Mouse (Mus musculus) embryonic facial prominence, embryonic 10.5 days (tissue): ENCODE data around the gene Rab4b. TPM values are rescaled to one million over a fixed set of nuclear protein-coding genes. Genes with fewer than 3 reads are reported as not detected.

ENCODE experiments used
- DNase-seq: peaks from one replicate; pipeline ENCODE4 v3.0.0-alpha.2; 2017; ENCODE audit warnings: low spot score
- H3K27ac ChIP-seq: fragments of 300-500 bp; sonication (generic); replicated peaks from 2 replicates; pipeline ENCODE4 v1.5.1; 2016; ENCODE audit warnings: mild to moderate bottlenecking
- H3K27me3 ChIP-seq: fragments of 300-500 bp; sonication (generic); replicated peaks from 2 replicates; pipeline ENCODE4 v1.6.1; 2016; ENCODE audit warnings: low read depth, mild to moderate bottlenecking; ENCODE audit not compliant: poor library complexity, severe bottlenecking
- H3K36me3 ChIP-seq: fragments of 300-500 bp; sonication (generic); replicated peaks from 2 replicates; pipeline ENCODE4 v1.6.1; 2016; ENCODE audit warnings: mild to moderate bottlenecking, moderate library complexity
- H3K4me1 ChIP-seq: fragments of 300-500 bp; sonication (generic); 2 replicates; pipeline ENCODE4 v1.6.1; 2016
- H3K4me3 ChIP-seq: fragments of 300-500 bp; sonication (generic); 2 replicates; pipeline ENCODE4 v1.5.1; 2016; ENCODE audit warnings: mild to moderate bottlenecking, moderate library complexity
- H3K9me3 ChIP-seq: fragments of 300-500 bp; sonication (generic); 2 replicates; pipeline ENCODE4 v1.6.1; 2016; ENCODE audit warnings: mild to moderate bottlenecking
- WGBS: fragments of 180-500 bp; shearing (Covaris S2); methylation state at CpG from one replicate; pipeline ENCODE4 v1.1.7; 2016; 5-methylcytosine and 5-hydroxymethylcytosine counted together
- microRNA counts: library from miRNA; unstranded; fragments of <30 nt; microRNA quantifications from one replicate; lab custom pipeline; 2017
- microRNA-seq: library from miRNA; unstranded; fragments of <30 nt; microRNA quantifications from one replicate; pipeline ENCODE4, GENCODE M21; 2017
- polyA plus RNA-seq: library from polyadenylated mRNA; unstranded; fragments of >200 nt; fragmentation: Nextera tagmentation; extraction: Ambion mirVana; gene quantifications from 2 replicates; pipeline ENCODE4 v1.2.1, GENCODE M21; 2016

Rab4b gene
- polyA plus RNA-seq, 1 experiment from 2014 or later, result 60.0 TPM

DNA sequence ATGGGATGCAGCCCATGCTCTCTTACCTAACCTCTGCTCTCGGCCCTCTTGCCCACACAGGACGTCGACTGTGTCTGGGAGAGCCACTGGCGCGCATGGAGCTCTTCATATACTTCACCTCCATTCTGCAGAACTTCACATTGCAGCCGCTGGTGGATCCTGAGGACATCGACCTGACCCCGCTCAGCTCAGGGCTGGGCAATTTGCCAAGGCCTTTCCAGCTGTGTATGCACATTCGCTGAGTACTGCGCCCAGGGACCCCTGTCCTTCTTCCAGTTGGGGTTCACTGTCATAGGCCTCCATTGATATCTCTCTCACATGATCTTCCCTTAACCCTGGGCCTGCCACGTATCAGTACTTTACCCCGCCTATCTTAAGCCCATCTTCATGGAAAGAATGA lies 45.5 kb downstream of the Rab4b start:
- Histone ChIP-seq H3K4me3 (no peak overlapping the region), H3K36me3 (no peaks in the 10 kb centered on the region), H3K4me1 (no peaks in the 10 kb centered on the region), H3K9me3 (no peaks in the 10 kb centered on the region), H3K27me3 (no peaks in the 10 kb centered on the region), H3K27ac (no peak overlapping the region)
- 82% methylated on average over 12 of the region's 12 CpGs for WGBS
- no peak for DNase-seq

DNA sequence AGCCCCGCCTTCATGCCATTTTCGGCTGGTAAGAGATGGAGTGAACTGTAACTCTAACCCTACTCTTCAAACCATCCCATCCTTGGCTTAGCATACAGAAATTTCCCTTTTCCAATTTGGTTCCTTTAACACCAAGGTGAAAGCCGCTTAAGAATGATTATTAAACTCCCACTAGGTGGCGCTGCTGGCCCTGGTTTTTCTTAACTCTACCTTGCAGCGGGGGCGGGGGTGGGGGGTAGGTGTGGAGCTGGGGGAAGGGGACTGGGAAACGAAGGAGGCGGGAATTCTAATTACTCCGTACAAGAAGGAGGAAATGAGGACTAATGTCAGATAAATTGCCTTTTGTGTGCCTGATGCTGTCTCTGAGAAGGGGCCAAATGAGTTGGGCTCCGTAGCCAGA lies 46.1 kb downstream of the Rab4b start:
- Histone ChIP-seq H3K36me3 (no peaks in the 10 kb centered on the region), H3K4me1 (no peaks in the 10 kb centered on the region), H3K4me3 (no peak overlapping the region), H3K27ac (no peak overlapping the region), H3K9me3 (no peaks in the 10 kb centered on the region), H3K27me3 (no peaks in the 10 kb centered on the region)
- DNase-seq, result peak; percentile 68
- WGBS, result 16% methylated on average over 10 of the region's 10 CpGs

DNA sequence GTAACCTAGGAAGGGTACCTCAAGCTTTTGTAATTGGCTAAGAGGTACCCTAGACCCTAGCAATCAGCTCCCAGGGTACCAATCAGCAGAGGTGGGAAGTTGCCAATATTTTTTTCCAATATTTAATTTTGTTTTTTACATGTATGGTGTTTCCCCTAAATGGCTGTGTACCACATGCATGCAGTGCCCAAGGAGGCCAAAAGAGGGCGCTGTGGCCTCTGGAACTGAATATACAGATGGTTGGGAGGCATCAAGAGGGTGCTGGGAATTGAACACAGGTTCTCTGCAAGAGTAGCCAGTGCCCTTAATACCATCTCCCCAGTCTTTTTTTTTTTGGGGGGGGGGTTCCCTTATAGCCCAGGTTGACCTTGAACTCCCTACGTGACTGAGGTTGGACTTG lies 47.3 kb downstream of the Rab4b start:
- Histone ChIP-seq H3K9me3 (no peaks in the 10 kb centered on the region), H3K36me3 (no peaks in the 10 kb centered on the region), H3K27me3 (no peaks in the 10 kb centered on the region), H3K4me1 (no peaks in the 10 kb centered on the region), H3K4me3 (no peak overlapping the region), H3K27ac (no peak overlapping the region)
- 65% methylated on average over 2 of the region's 2 CpGs for WGBS
- DNase-seq, result no peak

DNA sequence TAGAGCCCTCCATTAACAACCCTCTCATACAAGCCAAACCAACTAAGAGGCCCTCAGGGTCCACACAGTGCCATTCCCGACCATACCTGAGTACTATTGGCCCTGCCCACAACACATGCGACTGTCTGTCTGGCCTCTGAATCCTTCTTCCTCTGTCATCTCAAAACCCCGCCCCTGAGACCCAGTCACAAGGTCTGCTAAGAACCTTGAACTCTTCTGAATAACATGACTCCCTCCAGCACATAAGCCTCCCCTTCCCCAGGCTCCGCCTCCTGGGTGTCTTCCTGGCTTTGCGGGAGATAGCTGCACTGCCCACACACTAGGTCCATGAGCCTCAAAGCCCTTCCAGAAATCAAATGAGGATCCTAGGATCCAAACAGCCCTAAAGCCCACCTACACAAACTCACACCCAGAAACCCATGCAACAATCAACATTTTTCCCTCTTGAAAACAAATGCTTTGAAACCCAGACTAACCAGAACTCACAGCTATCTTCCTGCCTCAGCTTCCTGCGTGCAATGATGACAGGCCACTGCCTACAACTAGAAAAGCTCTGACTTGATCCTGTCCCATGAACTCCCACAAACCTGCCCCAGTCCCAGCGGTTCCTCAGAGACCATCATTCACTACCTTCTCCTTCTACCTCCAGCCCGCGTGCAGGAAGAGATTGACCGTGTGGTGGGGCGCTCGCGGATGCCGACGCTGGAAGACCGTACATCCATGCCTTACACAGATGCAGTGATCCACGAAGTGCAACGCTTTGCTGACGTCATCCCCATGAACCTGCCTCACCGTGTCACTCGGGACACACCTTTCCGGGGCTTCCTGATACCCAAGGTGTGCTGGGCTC lies 48.0 kb downstream of the Rab4b start:
- 87% methylated on average over 22 of the region's 22 CpGs for WGBS
- H3K4me3 ChIP-seq, result no peak overlapping the region
- DNase-seq, result no peak
- no peaks in the 10 kb centered on the region for H3K9me3 ChIP-seq
- no peaks in the 10 kb centered on the region for H3K27me3 ChIP-seq
- no peaks in the 10 kb centered on the region for H3K36me3 ChIP-seq
- H3K27ac ChIP-seq, result no peak overlapping the region
- no peaks in the 10 kb centered on the region for H3K4me1 ChIP-seq

DNA sequence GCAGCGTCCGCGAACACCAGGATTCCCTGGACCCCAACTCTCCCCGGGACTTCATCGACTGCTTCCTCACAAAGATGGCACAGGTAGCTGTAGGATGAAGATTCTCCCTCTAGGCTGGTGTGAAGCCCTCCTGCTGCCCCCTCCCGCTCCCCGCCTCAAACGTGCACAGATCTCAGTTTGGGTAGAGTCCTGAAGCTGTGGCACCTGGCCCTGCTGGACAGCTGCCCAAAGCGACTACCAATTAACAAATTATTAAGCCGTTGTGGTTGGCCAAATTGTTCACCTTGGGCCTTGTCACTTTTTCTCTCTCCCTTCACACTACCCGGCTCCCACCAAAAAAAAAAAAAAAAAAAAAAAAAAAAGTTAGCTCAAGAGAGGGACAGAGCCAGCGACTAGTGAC lies 48.9 kb downstream of the Rab4b start:
- no peak overlapping the region for H3K27ac ChIP-seq
- no peaks in the 10 kb centered on the region for H3K9me3 ChIP-seq
- no peaks in the 10 kb centered on the region for H3K27me3 ChIP-seq
- 88% methylated on average over 12 of the region's 12 CpGs for WGBS
- no peak overlapping the region for H3K4me3 ChIP-seq
- H3K36me3 ChIP-seq, result no peaks in the 10 kb centered on the region
- DNase-seq, result no peak
- H3K4me1 ChIP-seq, result no peaks in the 10 kb centered on the region

DNA sequence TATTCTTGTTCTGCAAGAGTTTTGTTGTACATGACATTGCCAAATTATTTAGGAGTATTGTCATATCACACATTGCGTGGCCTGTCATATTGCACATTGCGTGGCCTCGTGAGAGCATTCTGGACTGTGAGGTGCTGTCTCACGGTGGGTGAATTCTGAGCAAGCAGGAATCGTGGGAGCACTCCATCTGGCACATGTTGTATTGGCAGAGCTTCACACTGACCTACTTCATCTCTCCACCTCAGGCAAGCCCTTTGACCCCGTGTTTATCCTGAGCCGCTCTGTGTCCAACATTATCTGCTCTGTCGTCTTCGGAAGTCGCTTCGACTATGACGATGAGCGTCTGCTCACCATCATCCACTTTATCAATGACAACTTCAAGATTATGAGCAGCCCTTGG lies 49.8 kb downstream of the Rab4b start:
- no peaks in the 10 kb centered on the region for H3K36me3 ChIP-seq
- no peak for DNase-seq
- 90% methylated on average over 13 of the region's 13 CpGs for WGBS
- H3K27ac ChIP-seq, result no peak overlapping the region
- H3K4me3 ChIP-seq, result no peak overlapping the region
- H3K4me1 ChIP-seq, result no peaks in the 10 kb centered on the region
- no peaks in the 10 kb centered on the region for H3K9me3 ChIP-seq
- no peaks in the 10 kb centered on the region for H3K27me3 ChIP-seq

DNA sequence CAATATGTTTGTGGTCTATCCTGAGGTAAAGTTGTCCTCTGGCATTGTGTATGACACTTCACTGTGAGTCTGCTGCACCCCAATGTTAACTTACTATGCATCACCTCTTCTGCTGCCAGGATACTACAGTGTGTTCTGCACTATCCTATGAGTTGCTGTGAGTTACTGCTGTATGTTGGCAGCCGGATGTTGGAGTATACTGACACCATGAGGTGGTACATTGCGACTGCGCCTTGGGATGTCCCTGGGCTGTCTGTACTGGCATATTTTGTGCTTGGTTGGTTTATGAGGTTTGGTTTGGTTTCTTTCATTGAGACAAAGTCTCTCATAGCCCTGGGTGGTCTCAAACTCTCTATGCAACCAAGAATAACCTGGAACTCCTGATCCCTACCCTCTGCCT lies 50.5 kb downstream of the Rab4b start:
- Histone ChIP-seq H3K4me1 (no peaks in the 10 kb centered on the region), H3K27ac (no peak overlapping the region), H3K4me3 (no peak overlapping the region), H3K9me3 (no peaks in the 10 kb centered on the region), H3K36me3 (no peaks in the 10 kb centered on the region), H3K27me3 (no peaks in the 10 kb centered on the region)
- 55% methylated on average over 3 of the region's 3 CpGs for whole genome bisulfite sequencing
- peak; percentile 38 for DNase-seq

DNA sequence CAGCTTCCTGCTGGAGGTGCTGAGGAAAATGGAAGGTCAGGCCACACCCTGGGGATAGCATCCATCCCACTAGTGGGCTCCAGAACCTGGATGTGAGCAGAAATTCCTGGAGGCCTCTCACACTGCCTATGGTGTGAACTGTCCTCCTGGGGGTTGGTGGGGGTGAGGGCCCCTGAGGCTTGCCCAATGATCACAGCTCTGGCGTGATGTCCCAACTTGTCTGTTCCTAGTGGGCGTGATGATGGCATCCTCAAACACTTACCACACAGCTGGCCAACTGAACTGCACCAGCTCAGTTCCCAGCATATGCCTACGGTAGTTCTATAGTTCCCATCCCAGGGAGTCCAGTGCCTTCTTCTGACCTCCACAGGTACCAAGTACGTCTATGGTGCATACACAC lies 53.7 kb downstream of the Rab4b start:
- H3K27ac ChIP-seq, result no peak overlapping the region
- WGBS, result 81% methylated on average over 4 of the region's 4 CpGs
- no peaks in the 10 kb centered on the region for H3K9me3 ChIP-seq
- H3K27me3 ChIP-seq, result no peaks in the 10 kb centered on the region
- peaks cover 4% of the 10 kb centered on the region; the same call in 1 of the 2 replicates for H3K4me1 ChIP-seq
- no peak for DNase-seq
- H3K36me3 ChIP-seq, result no peaks in the 10 kb centered on the region
- no peak overlapping the region for H3K4me3 ChIP-seq

DNA sequence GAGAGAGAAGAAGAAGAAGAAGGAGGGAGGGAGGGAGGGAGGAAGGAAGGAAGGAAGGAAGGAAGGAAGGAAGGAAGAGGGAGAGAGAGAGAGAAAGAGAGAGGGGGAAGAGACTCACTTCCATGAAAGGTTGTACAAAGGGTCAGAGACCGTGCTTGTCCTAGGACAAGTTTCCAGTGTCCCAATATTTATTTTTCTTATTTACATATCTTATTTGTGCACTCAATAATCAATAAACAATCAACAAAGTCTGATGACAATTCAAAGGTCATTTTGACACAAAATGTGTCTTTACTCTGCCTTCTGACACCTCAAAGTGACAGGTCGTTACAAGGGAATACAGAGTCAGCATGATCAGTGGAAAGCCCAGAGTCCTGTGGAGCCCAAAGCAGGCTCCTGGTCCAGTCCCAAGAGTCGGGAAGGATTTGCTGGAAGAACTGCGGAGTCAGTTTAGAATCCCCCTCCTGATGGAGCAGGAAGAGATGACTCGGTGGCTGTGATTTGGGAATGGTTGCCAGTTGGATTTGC lies 54.3 kb downstream of the Rab4b start:
- H3K27ac ChIP-seq, result no peak overlapping the region

DNA sequence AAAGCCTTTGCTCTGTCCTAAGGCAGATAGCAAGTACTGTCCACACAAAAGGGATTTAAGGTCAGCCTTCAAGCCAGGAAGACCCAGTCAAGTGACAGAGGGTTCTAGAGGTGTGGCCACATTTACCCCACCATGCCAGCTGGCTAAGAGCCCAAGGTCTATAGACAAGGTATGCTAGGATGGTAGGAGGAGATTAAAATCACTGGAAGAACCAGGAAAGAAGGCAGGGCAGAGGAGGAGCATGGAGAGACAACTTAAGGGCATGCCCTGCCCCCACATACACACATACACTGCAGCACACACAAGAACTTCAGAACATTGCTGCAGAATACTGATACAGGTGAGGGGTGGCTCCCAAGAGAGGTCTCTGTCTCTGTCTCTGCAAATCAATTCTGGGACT lies 59.0 kb downstream of the Rab4b start, which contains the start of gene Cyp2f2:
Gene Cyp2f2, plus strand, starts transcription at position 234 of the 400 bp plus-strand sequence.
- Histone ChIP-seq H3K36me3 (no peaks in the 10 kb centered on the region), H3K27ac (no peak within 1 kb of the TSS), H3K4me1 (peaks cover 4% of the 10 kb centered on the region), H3K9me3 (no peaks in the 10 kb centered on the region), H3K4me3 (no peak within 1 kb of the TSS), H3K27me3 (no peaks in the 10 kb centered on the region)
- DNase-seq, result no peak

More for the DNA sequence above, 54.3 kb downstream of the Rab4b start:
- no peak for DNase-seq
- H3K36me3 ChIP-seq, result no peaks in the 10 kb centered on the region
- no peak overlapping the region for H3K4me3 ChIP-seq
- 77% methylated on average over 5 of the region's 5 CpGs for WGBS
- H3K27me3 ChIP-seq, result no peaks in the 10 kb centered on the region
- H3K9me3 ChIP-seq, result no peaks in the 10 kb centered on the region
- H3K4me1 ChIP-seq, result peaks cover 4% of the 10 kb centered on the region; the same call in 1 of the 2 replicates

MicroRNAs within 50 kb of the gene (microRNA counts, 519-probe panel; counts per million panel counts)
- microRNA mmu-miR-1191 (lab: Ali Mortazavi, UCI), result 188 counts per million, percentile 57 among the panel's probes with 10 or more counts

Small RNAs within 50 kb of the gene (microRNA-seq; reads per million reads assigned to microRNA genes)
- gene Mir1191 (13.7 reads per million, percentile 25 among the genes with 10 or more reads in this experiment), gene Mir3101 (not detected)

Other genes starting within 250 kb of the Rab4b start
- not detected in 2 replicates for gene Cyp2a22, start 239.5 kb downstream of the Rab4b start, polyA plus RNA-seq
- not detected in 2 replicates for gene Cyp2a12, start 149.8 kb downstream of the Rab4b start, polyA plus RNA-seq
- not detected in 2 replicates for gene Cyp2f2, start 59.0 kb downstream of the Rab4b start, polyA plus RNA-seq
- 0.09 and 0.16 TPM in 2 replicates for gene Cyp2t4, start 25.2 kb downstream of the Rab4b start, polyA plus RNA-seq
- gene Egln2, start 12.1 kb downstream of the Rab4b start, polyA plus RNA-seq, result 77.5 and 81.3 TPM in 2 replicates
- gene Gm21983, start 2.2 kb upstream of the Rab4b start, polyA plus RNA-seq, result 1.3 TPM in 1 of 2 replicates, not detected in the other
- gene Mia, start 2.3 kb upstream of the Rab4b start, polyA plus RNA-seq, result 0.62 and 1.5 TPM in 2 replicates
- 4.3 and 4.7 TPM in 2 replicates for gene BC024978, start 16.9 kb upstream of the Rab4b start, polyA plus RNA-seq
- gene Snrpa, start 17.4 kb upstream of the Rab4b start, polyA plus RNA-seq, result 415 and 427 TPM in 2 replicates
- 5.1 and 5.6 TPM in 2 replicates for gene Itpkc, start 49.8 kb upstream of the Rab4b start, polyA plus RNA-seq
- gene Coq8b, start 54.1 kb upstream of the Rab4b start, polyA plus RNA-seq, result 18.4 and 18.7 TPM in 2 replicates
- gene Numbl, start 79.5 kb upstream of the Rab4b start, polyA plus RNA-seq, result 14.8 and 15.0 TPM in 2 replicates
- 7.1 and 8.8 TPM in 2 replicates for gene Ltbp4, start 158.8 kb upstream of the Rab4b start, polyA plus RNA-seq
- 73.2 and 80.3 TPM in 2 replicates for gene Shkbp1, start 177.1 kb upstream of the Rab4b start, polyA plus RNA-seq
- gene Gm20479, start 178.5 kb upstream of the Rab4b start, polyA plus RNA-seq, result not detected in 2 replicates